Mouse (Mus musculus) heart, embryonic 13.5 days (tissue): ENCODE measurements around the gene Samd4. TPM values are rescaled to one million over a fixed set of nuclear protein-coding genes. Genes with fewer than 3 reads are reported as not detected.

Experiments used
- ATAC-seq: fragments of 200-750 bp; cut with Nextera tagmentation; 2 replicates; pipeline ENCODE4 v1.8.0; 2017; ENCODE audit warnings: moderate TSS enrichment; ENCODE audit not compliant: insufficient number of reproducible peaks, low FRiP score, low TSS enrichment; ENCODE audit errors: extremely low read depth
- H3K27ac ChIP-seq: fragments of 300-500 bp; sonication (generic); replicated peaks from 2 replicates; pipeline ENCODE4 v1.5.1; 2015; ENCODE audit warnings: moderate library complexity, mild to moderate bottlenecking, inconsistent platforms
- H3K27me3 ChIP-seq: fragments of 300-500 bp; sonication (generic); replicated peaks from 2 replicates; pipeline ENCODE4 v1.6.1; 2015; ENCODE audit warnings: mild to moderate bottlenecking, inconsistent platforms
- H3K36me3 ChIP-seq: fragments of 300-500 bp; sonication (generic); 2 replicates; pipeline ENCODE4 v1.6.1; 2015; ENCODE audit warnings: mild to moderate bottlenecking, inconsistent platforms
- H3K4me1 ChIP-seq: fragments of 300-500 bp; sonication (generic); 2 replicates; pipeline ENCODE4 v1.6.1; 2015; ENCODE audit warnings: inconsistent platforms
- H3K4me2 ChIP-seq: fragments of 300-500 bp; sonication (generic); 2 replicates; pipeline ENCODE4 v1.6.1; 2015; ENCODE audit warnings: inconsistent platforms, mild to moderate bottlenecking, moderate library complexity
- H3K4me3 ChIP-seq: fragments of 300-500 bp; sonication (generic); 2 replicates; pipeline ENCODE4 v1.5.1; 2015; ENCODE audit warnings: moderate library complexity, mild to moderate bottlenecking, inconsistent platforms
- H3K9ac ChIP-seq: fragments of 300-500 bp; sonication (generic); 2 replicates; pipeline ENCODE4 v1.6.1; 2015; ENCODE audit warnings: inconsistent platforms, mild to moderate bottlenecking, moderate library complexity
- H3K9me3 ChIP-seq: fragments of 300-500 bp; sonication (generic); 2 replicates; pipeline ENCODE4 v1.6.1; 2016; ENCODE audit warnings: inconsistent platforms
- WGBS: fragments of 180-500 bp; shearing (Covaris S2); methylation state at CpG from one replicate; pipeline ENCODE4 v1.1.7; 2015; ENCODE audit warnings: mixed read lengths; 5-methylcytosine and 5-hydroxymethylcytosine counted together
- polyA plus RNA-seq: library from polyadenylated mRNA; unstranded; fragments of >200 nt; fragmentation: Nextera tagmentation; extraction: Ambion mirVana; gene quantifications from 2 replicates; pipeline ENCODE4 v1.2.1, GENCODE M21; 2015

Gene Samd4
- polyA plus RNA-seq, 1 experiment from 2014 or later = 13.4 TPM

DNA sequence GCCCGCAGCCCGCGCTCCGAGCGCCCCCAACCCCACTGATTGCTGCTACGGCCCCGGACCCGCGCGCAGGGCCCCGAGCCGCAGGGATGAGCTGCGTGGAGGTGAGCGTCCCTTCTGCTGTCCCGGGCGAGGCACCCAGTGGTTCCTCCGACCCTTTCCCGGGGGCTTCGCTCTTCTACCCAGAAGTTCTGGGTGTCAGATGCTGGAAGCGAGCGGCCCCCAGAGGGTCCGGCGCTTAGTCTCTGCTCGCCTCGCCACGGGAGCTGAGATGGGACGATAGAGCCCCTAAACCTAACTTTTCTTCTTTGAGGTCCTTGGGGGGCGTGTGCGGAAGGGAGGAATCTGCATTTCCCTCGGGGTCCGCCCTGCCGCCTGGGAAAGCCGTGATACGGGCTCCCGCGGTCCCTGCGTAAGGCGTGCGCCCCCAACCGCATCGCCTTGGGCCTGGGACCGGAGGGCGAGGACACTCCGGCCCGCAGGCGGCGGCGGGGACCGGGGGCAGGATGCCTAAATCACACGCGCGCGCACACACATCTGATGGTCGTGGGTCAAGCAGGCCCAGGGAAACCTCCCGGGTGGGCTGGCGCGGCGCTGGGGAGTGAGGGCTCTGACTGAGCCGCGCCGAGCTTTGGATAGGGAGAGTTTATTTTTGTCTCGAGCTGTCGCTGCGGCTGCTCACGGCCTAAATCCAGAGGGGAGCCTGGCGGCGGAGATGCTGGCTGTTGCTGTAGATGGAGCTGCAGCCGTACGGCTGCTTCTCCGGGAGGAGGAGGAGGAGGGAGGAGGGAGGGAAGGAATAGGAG, 615 bp downstream of the Samd4 start:
- WGBS = under 1% methylated on average over 67 of the region's 70 CpGs
- no peaks in the 10 kb centered on the region; the same call in 1 of the 2 replicates for H3K27me3 ChIP-seq
- peak overlapping the region; percentile 70 for H3K4me3 ChIP-seq
- no peak for ATAC-seq
- H3K27ac ChIP-seq = peak overlapping the region; percentile 96
- H3K9me3 ChIP-seq = no peaks in the 10 kb centered on the region
- H3K4me2 ChIP-seq = peak overlapping the region; percentile 95
- peak overlapping the region; percentile 96 for H3K9ac ChIP-seq
- peaks cover 11% of the 10 kb centered on the region for H3K36me3 ChIP-seq
- H3K4me1 ChIP-seq = peaks cover 45% of the 10 kb centered on the region

- Histone ChIP-seq H3K9ac (peak overlapping the region; percentile 96), H3K27ac (peak overlapping the region; percentile 96), H3K4me2 (peak overlapping the region; percentile 95), H3K27me3 (no peaks in the 10 kb centered on the region; the same call in 1 of the 2 replicates), H3K4me1 (peaks cover 52% of the 10 kb centered on the region), H3K9me3 (no peaks in the 10 kb centered on the region), H3K36me3 (peaks cover 13% of the 10 kb centered on the region), H3K4me3 (peak overlapping the region; percentile 70)
- under 1% methylated on average over 28 of the region's 29 CpGs for WGBS
- no peak for ATAC-seq
Measured at GRCm38 (mm10) chr14:46883871-46884441, 1.3 kb downstream of the Samd4 start.

- Histone ChIP-seq H3K27ac (peak overlapping the region; percentile 96), H3K4me3 (peak overlapping the region; percentile 70), H3K36me3 (peaks cover 20% of the 10 kb centered on the region), H3K9ac (peak overlapping the region; percentile 96), H3K4me1 (peaks cover 61% of the 10 kb centered on the region), H3K4me2 (peak overlapping the region; percentile 95), H3K9me3 (no peaks in the 10 kb centered on the region), H3K27me3 (no peaks in the 10 kb centered on the region; the same call in 1 of the 2 replicates)
- no peak for ATAC-seq
- WGBS = 0% methylated on average over 48 of the region's 52 CpGs
Measured at GRCm38 (mm10) chr14:46884701-46885428, 2.2 kb downstream of the Samd4 start.

GRCm38 (mm10) chr14:46885429-46885755, 2.7 kb downstream of the Samd4 start:
- H3K27me3 ChIP-seq = no peaks in the 10 kb centered on the region; the same call in 1 of the 2 replicates
- whole genome bisulfite sequencing = 1% methylated on average over 7 of the region's 7 CpGs
- H3K27ac ChIP-seq = peak overlapping the region; percentile 96
- peaks cover 25% of the 10 kb centered on the region for H3K36me3 ChIP-seq
- peak overlapping the region; percentile 95 for H3K4me2 ChIP-seq
- no peaks in the 10 kb centered on the region for H3K9me3 ChIP-seq
- peak overlapping the region; percentile 70 for H3K4me3 ChIP-seq
- peaks cover 64% of the 10 kb centered on the region for H3K4me1 ChIP-seq
- no peak for ATAC-seq
- peak overlapping the region; percentile 96 for H3K9ac ChIP-seq

DNA sequence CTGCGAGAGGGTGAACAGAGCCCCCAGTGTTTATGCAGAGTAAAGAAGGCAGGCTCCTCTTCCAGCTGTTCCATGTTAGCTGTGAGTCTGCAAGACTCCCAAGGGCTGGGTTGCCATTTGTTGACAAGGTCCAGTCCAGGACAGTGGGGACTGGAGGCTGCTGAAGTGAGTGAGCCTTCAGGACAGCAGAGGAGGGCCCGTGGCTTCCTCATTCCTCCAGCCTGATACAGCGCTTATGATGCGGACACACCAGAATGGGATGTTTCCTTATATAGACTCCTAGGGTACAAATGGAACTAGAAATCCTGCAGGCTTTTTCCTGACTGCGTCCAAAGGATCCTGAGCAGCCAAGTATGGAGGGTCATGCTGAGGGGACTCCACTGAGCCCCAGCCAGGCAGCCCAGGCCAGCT, 3.2 kb downstream of the Samd4 start:
- H3K9me3 ChIP-seq = no peaks in the 10 kb centered on the region
- no peak; the same call in 1 of the 2 replicates for ATAC-seq
- H3K4me1 ChIP-seq = peaks cover 61% of the 10 kb centered on the region
- peak overlapping the region; percentile 96 for H3K9ac ChIP-seq
- no peaks in the 10 kb centered on the region; the same call in 1 of the 2 replicates for H3K27me3 ChIP-seq
- 8% methylated on average over 5 of the region's 5 CpGs for WGBS
- H3K4me2 ChIP-seq = peak overlapping the region; percentile 95
- H3K27ac ChIP-seq = peak overlapping the region; percentile 96
- H3K4me3 ChIP-seq = peak overlapping the region; percentile 70
- H3K36me3 ChIP-seq = peaks cover 28% of the 10 kb centered on the region

DNA sequence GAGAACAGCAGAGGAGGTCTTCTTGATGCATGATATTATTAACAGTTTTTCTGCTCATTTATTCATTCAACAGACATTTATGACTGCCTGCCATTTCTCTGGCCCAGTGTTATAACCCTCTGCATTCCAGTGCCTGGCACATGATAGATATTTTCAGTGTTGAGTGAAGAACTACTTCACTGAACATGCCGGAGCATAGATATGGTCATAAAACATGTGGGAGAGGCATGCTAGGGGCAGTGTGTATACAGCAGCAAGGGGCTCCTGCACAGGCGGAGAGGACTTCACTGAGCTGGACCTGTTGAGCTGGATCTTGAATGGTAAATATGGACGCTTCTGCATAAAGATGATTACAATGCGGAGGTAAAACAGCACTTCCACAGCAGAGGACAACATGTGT, 6.4 kb downstream of the Samd4 start:
- no peak for ATAC-seq
- no peaks in the 10 kb centered on the region for H3K9me3 ChIP-seq
- peaks cover 48% of the 10 kb centered on the region for H3K36me3 ChIP-seq

GRCm38 (mm10) chr14:46893961-46894360, 11.3 kb downstream of the Samd4 start:
- peaks cover 73% of the 10 kb centered on the region for H3K4me1 ChIP-seq
- H3K9me3 ChIP-seq = no peaks in the 10 kb centered on the region
- no peak overlapping the region for H3K4me3 ChIP-seq
- peaks cover 56% of the 10 kb centered on the region for H3K36me3 ChIP-seq
- peak overlapping the region; percentile 38; the same call in 1 of the 2 replicates for H3K27ac ChIP-seq
- no peaks in the 10 kb centered on the region for H3K27me3 ChIP-seq
- no peak overlapping the region for H3K4me2 ChIP-seq
- no peak for ATAC-seq
- WGBS = 64% methylated on average over 10 of the region's 10 CpGs
- H3K9ac ChIP-seq = no peak overlapping the region

More for the DNA sequence above, 6.4 kb downstream of the Samd4 start:
- Histone ChIP-seq H3K4me3 (no peak overlapping the region), H3K27ac (peak overlapping the region; percentile 58), H3K27me3 (no peaks in the 10 kb centered on the region), H3K9ac (no peak overlapping the region), H3K4me2 (peak overlapping the region; percentile 26), H3K4me1 (peaks cover 70% of the 10 kb centered on the region)
- 63% methylated on average over 4 of the region's 4 CpGs for WGBS

- Histone ChIP-seq H3K4me1 (peaks cover 76% of the 10 kb centered on the region), H3K27ac (no peak overlapping the region), H3K4me2 (no peak overlapping the region), H3K4me3 (no peak overlapping the region), H3K27me3 (no peaks in the 10 kb centered on the region), H3K36me3 (peaks cover 24% of the 10 kb centered on the region), H3K9me3 (no peaks in the 10 kb centered on the region), H3K9ac (no peak overlapping the region)
- 81% methylated on average over 5 of the region's 5 CpGs for WGBS
- no peak for ATAC-seq
Measured at GRCm38 (mm10) chr14:46897953-46898352, 15.3 kb downstream of the Samd4 start.

DNA sequence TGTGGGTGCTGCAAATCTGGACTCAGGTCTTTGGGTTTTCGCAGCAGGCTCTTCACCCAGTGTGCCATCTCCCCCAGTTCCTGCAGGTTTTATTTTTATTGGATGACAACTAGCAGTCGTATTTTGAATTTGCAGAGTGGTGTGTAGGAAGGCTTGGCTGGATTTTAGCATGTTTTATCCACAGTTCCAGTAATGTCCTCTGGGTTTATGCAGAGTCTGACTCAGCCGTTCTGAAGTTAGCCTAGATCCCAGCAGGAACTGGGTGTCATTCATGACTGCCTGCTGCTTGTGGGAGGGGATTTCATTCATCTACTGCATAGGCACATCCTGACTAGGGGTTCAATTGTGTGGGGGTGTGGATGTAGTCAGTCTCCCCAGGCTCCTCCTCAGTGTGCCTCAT, 16.0 kb downstream of the Samd4 start:
- Histone ChIP-seq H3K9me3 (no peaks in the 10 kb centered on the region), H3K4me3 (no peak overlapping the region), H3K9ac (no peak overlapping the region), H3K36me3 (peaks cover 24% of the 10 kb centered on the region), H3K27ac (no peak overlapping the region), H3K4me2 (no peak overlapping the region), H3K27me3 (no peaks in the 10 kb centered on the region), H3K4me1 (peaks cover 76% of the 10 kb centered on the region)
- WGBS = 66% methylated on average over 3 of the region's 3 CpGs
- ATAC-seq = no peak

GRCm38 (mm10) chr14:46902498-46903087, 19.9 kb downstream of the Samd4 start:
- no peaks in the 10 kb centered on the region for H3K27me3 ChIP-seq
- peak overlapping the region; percentile 82 for H3K27ac ChIP-seq
- H3K9me3 ChIP-seq = no peaks in the 10 kb centered on the region
- ATAC-seq = no peak
- no peak overlapping the region for H3K4me3 ChIP-seq
- H3K36me3 ChIP-seq = peaks cover 4% of the 10 kb centered on the region; the same call in 1 of the 2 replicates
- H3K4me1 ChIP-seq = peaks cover 55% of the 10 kb centered on the region
- peak overlapping the region; percentile 50 for H3K4me2 ChIP-seq
- H3K9ac ChIP-seq = no peak overlapping the region
- WGBS = 29% methylated on average over 9 of the region's 9 CpGs

DNA sequence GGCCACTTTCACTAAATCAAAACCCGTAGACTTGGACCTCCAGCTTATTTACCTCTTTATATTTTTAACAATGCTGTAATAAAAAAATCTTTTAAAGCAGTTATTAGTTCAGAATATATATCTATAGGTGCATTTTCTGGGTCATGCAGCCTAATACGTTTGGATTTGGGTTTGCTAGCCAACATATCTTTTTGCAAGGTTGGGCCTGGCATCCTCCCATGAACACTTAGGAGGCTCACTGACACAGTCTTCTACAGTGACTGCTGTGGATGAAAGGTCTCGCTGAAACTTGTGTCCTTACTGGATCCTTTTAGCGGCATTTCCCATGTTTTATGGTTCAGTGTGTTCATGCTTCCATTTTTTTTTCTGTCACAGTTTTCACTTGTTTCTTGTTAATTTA, 21.6 kb downstream of the Samd4 start:
- 85% methylated on average over 4 of the region's 4 CpGs for WGBS
- Histone ChIP-seq H3K36me3 (no peaks in the 10 kb centered on the region), H3K9me3 (no peaks in the 10 kb centered on the region), H3K4me1 (peaks cover 45% of the 10 kb centered on the region), H3K27me3 (no peaks in the 10 kb centered on the region), H3K4me2 (no peak overlapping the region), H3K27ac (no peak overlapping the region), H3K4me3 (no peak overlapping the region), H3K9ac (no peak overlapping the region)
- no peak for ATAC-seq
